Comparison of ENCODE assay signal across 9 mouse cellular contexts in genomic region chr7:140138021-140138310, GRCm38 (mm10). TPM values are rescaled to one million over a fixed set of nuclear protein-coding genes. Genes with fewer than 3 reads are reported as not detected.
DNase-seq lines count a peak whose midpoint lies in the region; ATAC-seq and TF ChIP-seq lines count a peak whose summit lies in the region.
"Had no signal": no experiment of that assay in that cellular context is flagged by ENCODE, and none has a peak within 500 bp of the region (broad histone marks: within the 10 kb centered on the region; RNA-seq: fewer than 3 reads in every experiment).

No protein-coding gene starts in this region.

- H3K27me3 ChIP-seq in embryonic facial prominence, embryonic 14.5 days (replicated peaks; ENCODE audit: control insufficient read depth, insufficient read depth, low read length) = no peaks in the 10 kb centered on the region
- H3K27me3 ChIP-seq in intestine, embryonic 16.5 days (replicated peaks; ENCODE audit: control insufficient read depth, insufficient read depth, low read length) = no peaks in the 10 kb centered on the region
- H3K27me3 ChIP-seq in neural tube, embryonic 13.5 days = no peaks in the 10 kb centered on the region

- no peak for DNase-seq in lung, adult 2 months
- DNase-seq in lung, postnatal 25 days (ENCODE audit: low spot score) = no peak
- no peak for DNase-seq in embryonic facial prominence, embryonic 14.5 days (ENCODE audit: low spot score)
- no peak for DNase-seq in cerebellum, postnatal 10 days
- DNase-seq in urinary bladder, postnatal 4 days (ENCODE audit: low spot score in 2 of 2) = no peak
- no peak for DNase-seq in adrenal gland, postnatal 25 days

- H3K4me3 ChIP-seq in lung, adult 2 months (replicated peaks; ENCODE audit: extremely low read depth, low read depth, low read length) = peak overlapping the region; percentile 99
- H3K4me3 ChIP-seq in embryonic facial prominence, embryonic 14.5 days (ENCODE audit: low read depth, low read length) = peak overlapping the region; percentile 78
- peak overlapping the region; percentile 80 for H3K4me3 ChIP-seq in intestine, embryonic 16.5 days (ENCODE audit: low read length)
- peak overlapping the region; percentile 73 for H3K4me3 ChIP-seq in neural tube, embryonic 13.5 days

- peaks cover 5% of the 10 kb centered on the region; the same call in 1 of the 2 replicates for H3K4me1 ChIP-seq in lung, adult 2 months (ENCODE audit: control insufficient read depth, insufficient read depth, low read length)
- peaks cover 4% of the 10 kb centered on the region for H3K4me1 ChIP-seq in embryonic facial prominence, embryonic 14.5 days (ENCODE audit: control insufficient read depth, insufficient read depth, low read length)
- H3K4me1 ChIP-seq in intestine, embryonic 16.5 days (ENCODE audit: control insufficient read depth, insufficient read depth, low read length) = peaks cover 4% of the 10 kb centered on the region; the same call in 1 of the 2 replicates
- H3K4me1 ChIP-seq in neural tube, embryonic 13.5 days (replicated peaks) = peaks cover 14% of the 10 kb centered on the region

- H3K4me2 ChIP-seq in embryonic facial prominence, embryonic 14.5 days (ENCODE audit: low read depth, low read length) = peak overlapping the region; percentile 93
- peak overlapping the region; percentile 84 for H3K4me2 ChIP-seq in intestine, embryonic 16.5 days (ENCODE audit: low read depth, low read length)
- peak overlapping the region; percentile 79 for H3K4me2 ChIP-seq in neural tube, embryonic 13.5 days

- no peak for ATAC-seq in embryonic facial prominence, embryonic 14.5 days (ENCODE audit: low read depth)
- no peak for ATAC-seq in intestine, embryonic 16.5 days
- ATAC-seq in neural tube, embryonic 13.5 days (ENCODE audit: low read depth) = no peak; the same call in 1 of the 2 replicates

- H3K36me3 ChIP-seq in embryonic facial prominence, embryonic 14.5 days (ENCODE audit: control insufficient read depth, insufficient read depth, low read length) = peaks cover 12% of the 10 kb centered on the region; the same call in 1 of the 2 replicates
- H3K36me3 ChIP-seq in intestine, embryonic 16.5 days (ENCODE audit: control insufficient read depth, insufficient read depth, low read length) = no peaks in the 10 kb centered on the region
- H3K36me3 ChIP-seq in neural tube, embryonic 13.5 days = no peaks in the 10 kb centered on the region

- peak overlapping the region; percentile 70 for H3K27ac ChIP-seq in embryonic facial prominence, embryonic 14.5 days (replicated peaks; ENCODE audit: low read depth, low read length)
- peak overlapping the region; percentile 64 for H3K27ac ChIP-seq in intestine, embryonic 16.5 days (ENCODE audit: low read length)
- H3K27ac ChIP-seq in neural tube, embryonic 13.5 days (replicated peaks) = peak overlapping the region; percentile 83

- TF ChIP-seq POLR2A in lung, adult 2 months (IDR thresholded peaks at IDR 0.05; ENCODE audit: borderline replicate concordance, extremely low read depth, low read depth, low read length) = no peak

- H3K9ac ChIP-seq in embryonic facial prominence, embryonic 14.5 days (ENCODE audit: low read depth, low read length) = peak overlapping the region; percentile 88
- H3K9ac ChIP-seq in intestine, embryonic 16.5 days (ENCODE audit: low read depth, low read length) = peak overlapping the region; percentile 99
- H3K9ac ChIP-seq in neural tube, embryonic 13.5 days = peak overlapping the region; percentile 87

- TF ChIP-seq CTCF in lung, adult 2 months (IDR thresholded peaks at IDR 0.05; ENCODE audit: insufficient read depth, low read length) = no peak

- WGBS in lung, adult 2 months = under 1% methylated on average over 8 of the region's 8 CpGs
- WGBS in embryonic facial prominence, embryonic 14.5 days = 0% methylated on average over 8 of the region's 8 CpGs
- WGBS in intestine, embryonic 16.5 days = 0% methylated on average over 8 of the region's 8 CpGs
- under 1% methylated on average over 8 of the region's 8 CpGs for WGBS in neural tube, embryonic 13.5 days

- no peaks in the 10 kb centered on the region for H3K9me3 ChIP-seq in embryonic facial prominence, embryonic 14.5 days (ENCODE audit: control insufficient read depth, low read length)
- H3K9me3 ChIP-seq in intestine, embryonic 16.5 days (ENCODE audit: control insufficient read depth, low read length) = no peaks in the 10 kb centered on the region
- H3K9me3 ChIP-seq in neural tube, embryonic 13.5 days = no peaks in the 10 kb centered on the region

RNA-seq across cellular contexts. Expression of gene Mtg1, which starts 0.6 kb away (rescaled TPM):
- 14.7 and 18.2 TPM in 2 replicates for polyA plus RNA-seq in lung, adult 2 months (2012; rRNA removed)
- 25.0 and 25.4 TPM in 2 replicates for polyA plus RNA-seq in embryonic facial prominence, embryonic 14.5 days (2014; fragmentation: Nextera tagmentation; extraction: Ambion mirVana)
- 31.1 and 33.3 TPM in 2 replicates for polyA plus RNA-seq in intestine, embryonic 16.5 days (2015; fragmentation: Nextera tagmentation; extraction: Ambion mirVana)
- 28.2 and 31.7 TPM in 2 replicates for polyA plus RNA-seq in neural tube, embryonic 13.5 days (2015; fragmentation: Nextera tagmentation; extraction: Ambion mirVana)
- total RNA-seq in adrenal gland, postnatal 25 days (2021) = 35.9 and 39.5 TPM in 2 replicates

RNA-seq across cellular contexts. Expression of gene Sprn, which starts 16.7 kb away (rescaled TPM):
- polyA plus RNA-seq in lung, adult 2 months (2012; rRNA removed) = 0.25 and 0.27 TPM in 2 replicates
- 1.6 and 2.5 TPM in 2 replicates for polyA plus RNA-seq in embryonic facial prominence, embryonic 14.5 days (2014; fragmentation: Nextera tagmentation; extraction: Ambion mirVana)
- polyA plus RNA-seq in intestine, embryonic 16.5 days (2015; fragmentation: Nextera tagmentation; extraction: Ambion mirVana) = 0.89 and 1.4 TPM in 2 replicates
- 9.4 and 13.1 TPM in 2 replicates for polyA plus RNA-seq in neural tube, embryonic 13.5 days (2015; fragmentation: Nextera tagmentation; extraction: Ambion mirVana)
- 0.76 and 0.79 TPM in 2 replicates for total RNA-seq in adrenal gland, postnatal 25 days (2021)
- total RNA-seq: hematopoietic stem cell, adult 5-6 weeks had no signal

RNA-seq across cellular contexts. Expression of gene Echs1, which starts 21.7 kb away (rescaled TPM):
- polyA plus RNA-seq in lung, adult 2 months (2012; rRNA removed) = 62.4 and 71.8 TPM in 2 replicates
- polyA plus RNA-seq in embryonic facial prominence, embryonic 14.5 days (2014; fragmentation: Nextera tagmentation; extraction: Ambion mirVana) = 136 and 146 TPM in 2 replicates
- 216 and 217 TPM in 2 replicates for polyA plus RNA-seq in intestine, embryonic 16.5 days (2015; fragmentation: Nextera tagmentation; extraction: Ambion mirVana)
- polyA plus RNA-seq in neural tube, embryonic 13.5 days (2015; fragmentation: Nextera tagmentation; extraction: Ambion mirVana) = 125 and 132 TPM in 2 replicates
- total RNA-seq in adrenal gland, postnatal 25 days (2021) = 435 and 524 TPM in 2 replicates

RNA-seq across cellular contexts. Expression of gene Paox, which starts 22.4 kb away (rescaled TPM):
- 6.7 and 11.2 TPM in 2 replicates for polyA plus RNA-seq in lung, adult 2 months (2012; rRNA removed)
- 16.7 and 17.8 TPM in 2 replicates for polyA plus RNA-seq in embryonic facial prominence, embryonic 14.5 days (2014; fragmentation: Nextera tagmentation; extraction: Ambion mirVana)
- 38.6 and 41.0 TPM in 2 replicates for polyA plus RNA-seq in intestine, embryonic 16.5 days (2015; fragmentation: Nextera tagmentation; extraction: Ambion mirVana)
- 9.7 and 11.4 TPM in 2 replicates for polyA plus RNA-seq in neural tube, embryonic 13.5 days (2015; fragmentation: Nextera tagmentation; extraction: Ambion mirVana)
- 30.3 and 33.5 TPM in 2 replicates for total RNA-seq in adrenal gland, postnatal 25 days (2021)

RNA-seq across cellular contexts. Expression of gene Olfr522, which starts 26.6 kb away (rescaled TPM):
- polyA plus RNA-seq in lung, adult 2 months (2012; rRNA removed) = not detected in 2 replicates
- not detected in 2 replicates for polyA plus RNA-seq in embryonic facial prominence, embryonic 14.5 days (2014; fragmentation: Nextera tagmentation; extraction: Ambion mirVana)
- polyA plus RNA-seq in intestine, embryonic 16.5 days (2015; fragmentation: Nextera tagmentation; extraction: Ambion mirVana) = not detected in 2 replicates
- not detected in 2 replicates for polyA plus RNA-seq in neural tube, embryonic 13.5 days (2015; fragmentation: Nextera tagmentation; extraction: Ambion mirVana)
- not detected in 2 replicates for total RNA-seq in adrenal gland, postnatal 25 days (2021)
- total RNA-seq: hematopoietic stem cell, adult 5-6 weeks had no signal
